Mouse (Mus musculus) kidney, adult 2 months (tissue): Measurements from ENCODE around the gene Tbxa2r.

Experiments used
- CTCF ChIP-seq: fragments of 200-500 bp; conservative IDR thresholded peaks from 2 replicates; pipeline ENCODE4 v1.5.1; 2011; ENCODE audit warnings: low read depth, mild to moderate bottlenecking, control low read depth, low read length, moderate library complexity, mixed read lengths; ENCODE audit not compliant: insufficient read depth, insufficient read length
- POLR2A ChIP-seq: fragments of 200-500 bp; IDR thresholded peaks from one replicate; pipeline ENCODE4 v1.6.1; 2011; ENCODE audit warnings: low read depth, low read length, control low read depth

GRCm38 (mm10) chr10:81297246-81297645 lies 31.3 kb upstream of the Tbxa2r start:
- no peak for TF ChIP-seq CTCF
- no peak for TF ChIP-seq POLR2A
